Mouse (Mus musculus): ENCODE results near the gene Kcnip2. TPM values are rescaled to one million over a fixed set of nuclear protein-coding genes. Genes with fewer than 3 reads are reported as not detected.

The Kcnip2 gene
- total and polyA plus RNA-seq, 2 experiments from 2014 or later = 41.8 to 81.7 TPM

DNA sequence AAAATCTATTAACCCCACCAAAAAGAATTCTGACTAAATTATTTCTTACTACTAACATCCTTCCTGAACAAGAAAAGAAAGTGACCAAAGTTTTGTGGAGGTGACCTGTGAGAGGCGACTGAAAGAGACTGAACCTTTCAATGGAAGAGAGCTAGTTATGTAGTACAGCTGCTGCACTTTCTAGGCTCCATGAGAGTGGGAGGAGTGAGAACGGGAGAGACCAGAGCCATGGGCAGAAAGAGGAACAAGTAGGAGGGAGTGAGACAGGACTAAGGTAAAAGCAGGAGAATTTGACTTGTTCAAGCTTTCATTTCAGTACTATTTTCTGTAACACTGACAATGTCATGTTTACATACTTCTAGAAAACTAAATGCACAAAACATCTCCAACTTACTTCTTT is 40.4 kb downstream of the Kcnip2 start:
- TF ChIP-seq CTCF (IDR thresholded peaks at IDR 0.05; ENCODE audit: low read depth) = no peak
- no peak for TF ChIP-seq EP300 (IDR thresholded peaks at IDR 0.05; ENCODE audit: low read depth)
- DNase-seq (ENCODE audit: low spot score) = no peak
- H3K4me3 ChIP-seq (ENCODE audit: low read depth, low read length) = no peak overlapping the region
- no peak for ATAC-seq (ENCODE audit: insufficient read depth, low read depth)
- no peak overlapping the region for H3K27ac ChIP-seq (ENCODE audit: low read depth)
- no peak overlapping the region for H3K9ac ChIP-seq (replicated peaks; ENCODE audit: low read depth, low read length)
- H3K4me1 ChIP-seq (ENCODE audit: control insufficient read depth, insufficient read depth) = peaks cover 3% of the 10 kb centered on the region; the same call in 1 of the 2 replicates
- H3K9me3 ChIP-seq (replicated peaks; ENCODE audit: control insufficient read depth, low read length) = no peaks in the 10 kb centered on the region
- H3K27me3 ChIP-seq (ENCODE audit: control insufficient read depth, insufficient read depth, low read length) = no peaks in the 10 kb centered on the region
- H3K4me2 ChIP-seq (ENCODE audit: low read depth, low read length) = no peak overlapping the region
- H3K36me3 ChIP-seq (replicated peaks; ENCODE audit: control insufficient read depth, insufficient read depth, low read length) = peaks cover 93% of the 10 kb centered on the region
- 75% methylated on average over 2 of the region's 2 CpGs for WGBS

DNA sequence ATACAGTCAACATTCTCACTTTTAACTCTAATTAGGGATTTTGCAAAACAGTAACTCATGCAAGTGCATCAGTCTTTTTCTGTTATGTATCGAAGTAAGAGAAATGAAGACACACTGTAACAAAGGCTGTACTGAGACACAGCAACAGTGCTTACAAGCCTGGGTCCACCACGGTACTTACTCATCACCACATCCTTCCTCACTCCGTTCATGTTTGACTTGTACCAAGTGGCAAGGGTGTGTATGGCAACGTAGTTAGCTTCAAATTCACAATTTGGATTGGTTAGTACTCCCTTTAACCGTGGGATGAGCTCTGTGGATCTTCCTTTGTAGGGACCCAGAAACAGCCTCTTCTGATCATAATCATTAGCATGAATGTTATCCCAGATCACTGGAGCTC is 44.4 kb downstream of the Kcnip2 start:
- H3K9me3 ChIP-seq (replicated peaks; ENCODE audit: control insufficient read depth, low read length) = no peaks in the 10 kb centered on the region
- no peaks in the 10 kb centered on the region for H3K4me1 ChIP-seq (ENCODE audit: control insufficient read depth, insufficient read depth)
- TF ChIP-seq CTCF (IDR thresholded peaks at IDR 0.05; ENCODE audit: low read depth) (no peak), EP300 (IDR thresholded peaks at IDR 0.05; ENCODE audit: low read depth) (no peak)
- H3K4me2 ChIP-seq (ENCODE audit: low read depth, low read length) = no peak overlapping the region
- peaks cover 95% of the 10 kb centered on the region for H3K36me3 ChIP-seq (replicated peaks; ENCODE audit: control insufficient read depth, insufficient read depth, low read length)
- no peak overlapping the region for H3K9ac ChIP-seq (replicated peaks; ENCODE audit: low read depth, low read length)
- 86% methylated on average over 5 of the region's 5 CpGs for WGBS
- ATAC-seq (ENCODE audit: insufficient read depth, low read depth) (no peak), DNase-seq (ENCODE audit: low spot score) (no peak)
- H3K27ac ChIP-seq (ENCODE audit: low read depth) = no peak overlapping the region
- H3K4me3 ChIP-seq (ENCODE audit: low read depth, low read length) = no peak overlapping the region
- no peaks in the 10 kb centered on the region for H3K27me3 ChIP-seq (ENCODE audit: control insufficient read depth, insufficient read depth, low read length)

GRCm38 (mm10) chr19:45760810-45761209 is 55.1 kb downstream of the Kcnip2 start:
- Histone ChIP-seq H3K27ac (ENCODE audit: low read depth) (no peak overlapping the region), H3K9me3 (replicated peaks; ENCODE audit: control insufficient read depth, low read length) (no peaks in the 10 kb centered on the region), H3K4me3 (ENCODE audit: low read depth, low read length) (no peak overlapping the region), H3K27me3 (ENCODE audit: control insufficient read depth, insufficient read depth, low read length) (no peaks in the 10 kb centered on the region), H3K9ac (replicated peaks; ENCODE audit: low read depth, low read length) (no peak overlapping the region), H3K36me3 (replicated peaks; ENCODE audit: control insufficient read depth, insufficient read depth, low read length) (peaks cover 94% of the 10 kb centered on the region), H3K4me2 (ENCODE audit: low read depth, low read length) (no peak overlapping the region), H3K4me1 (ENCODE audit: control insufficient read depth, insufficient read depth) (no peaks in the 10 kb centered on the region)
- ATAC-seq (ENCODE audit: insufficient read depth, low read depth) = no peak
- TF ChIP-seq EP300 (IDR thresholded peaks at IDR 0.05; ENCODE audit: low read depth) (no peak), CTCF (IDR thresholded peaks at IDR 0.05; ENCODE audit: low read depth) (no peak)
- no peak for DNase-seq (ENCODE audit: low spot score)
- 75% methylated on average over 3 of the region's 3 CpGs for WGBS

DNA sequence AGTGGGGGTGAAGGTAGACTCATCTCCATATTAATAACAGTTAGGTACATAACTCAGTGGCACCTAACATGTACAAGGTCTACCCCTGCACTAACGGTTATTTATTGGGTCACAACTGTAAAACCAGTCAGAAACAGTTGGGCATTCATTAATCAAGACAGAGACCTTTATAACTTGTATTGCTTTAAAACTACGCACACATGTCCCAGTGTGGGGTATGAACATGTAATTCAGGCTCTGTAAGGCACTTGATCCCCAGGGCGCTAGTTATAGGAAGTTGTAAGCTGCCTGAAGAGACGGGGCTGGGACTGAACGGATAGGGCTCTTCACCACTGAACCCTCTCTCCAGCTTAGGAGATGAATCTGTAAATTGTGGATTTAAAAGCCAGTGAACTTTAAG is 57.2 kb downstream of the Kcnip2 start:
- Histone ChIP-seq H3K9ac (replicated peaks; ENCODE audit: low read depth, low read length) (no peak overlapping the region), H3K36me3 (replicated peaks; ENCODE audit: control insufficient read depth, insufficient read depth, low read length) (peaks cover 95% of the 10 kb centered on the region)

DNA sequence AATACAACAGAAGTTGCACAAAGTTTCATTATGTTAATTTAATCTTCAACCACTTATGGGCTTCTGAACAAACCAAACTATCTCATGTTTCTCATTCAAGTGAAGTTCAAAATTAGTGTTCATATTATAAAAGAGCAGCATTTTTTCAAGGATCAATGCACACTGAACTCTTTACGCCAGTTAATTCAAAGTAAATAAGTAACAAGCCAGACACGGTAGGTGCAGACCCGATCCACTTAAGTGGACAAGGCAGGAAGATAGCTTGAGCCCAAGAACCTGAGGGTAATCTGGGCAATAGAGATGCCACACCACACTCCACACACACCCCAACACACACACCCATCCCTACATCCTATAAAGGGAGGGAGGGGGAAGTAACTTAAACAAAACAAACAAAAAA is 62.3 kb downstream of the Kcnip2 start:
- Histone ChIP-seq H3K9ac (replicated peaks; ENCODE audit: low read depth, low read length) (no peak overlapping the region), H3K36me3 (replicated peaks; ENCODE audit: control insufficient read depth, insufficient read depth, low read length) (peaks cover 76% of the 10 kb centered on the region), H3K4me3 (ENCODE audit: low read depth, low read length) (no peak overlapping the region), H3K27me3 (ENCODE audit: control insufficient read depth, insufficient read depth, low read length) (no peaks in the 10 kb centered on the region), H3K27ac (ENCODE audit: low read depth) (no peak overlapping the region), H3K4me2 (ENCODE audit: low read depth, low read length) (no peak overlapping the region), H3K9me3 (replicated peaks; ENCODE audit: control insufficient read depth, low read length) (no peaks in the 10 kb centered on the region), H3K4me1 (ENCODE audit: control insufficient read depth, insufficient read depth) (peaks cover 5% of the 10 kb centered on the region; the same call in 1 of the 2 replicates)
- no peak for DNase-seq (ENCODE audit: low spot score)
- TF ChIP-seq EP300 (IDR thresholded peaks at IDR 0.05; ENCODE audit: low read depth) (no peak), CTCF (IDR thresholded peaks at IDR 0.05; ENCODE audit: low read depth) (no peak)
- no peak for ATAC-seq (ENCODE audit: insufficient read depth, low read depth)
- WGBS = 96% methylated on average over 3 of the region's 3 CpGs

More for the DNA sequence above, 57.2 kb downstream of the Kcnip2 start:
- Histone ChIP-seq H3K4me1 (ENCODE audit: control insufficient read depth, insufficient read depth) (no peaks in the 10 kb centered on the region), H3K9me3 (replicated peaks; ENCODE audit: control insufficient read depth, low read length) (no peaks in the 10 kb centered on the region), H3K4me3 (ENCODE audit: low read depth, low read length) (no peak overlapping the region), H3K27ac (ENCODE audit: low read depth) (no peak overlapping the region), H3K4me2 (ENCODE audit: low read depth, low read length) (no peak overlapping the region), H3K27me3 (ENCODE audit: control insufficient read depth, insufficient read depth, low read length) (no peaks in the 10 kb centered on the region)
- ATAC-seq (ENCODE audit: insufficient read depth, low read depth) (no peak), DNase-seq (ENCODE audit: low spot score) (no peak)
- 88% methylated on average over 5 of the region's 5 CpGs for WGBS
- TF ChIP-seq CTCF (IDR thresholded peaks at IDR 0.05; ENCODE audit: low read depth) (no peak), EP300 (IDR thresholded peaks at IDR 0.05; ENCODE audit: low read depth) (no peak)

DNA sequence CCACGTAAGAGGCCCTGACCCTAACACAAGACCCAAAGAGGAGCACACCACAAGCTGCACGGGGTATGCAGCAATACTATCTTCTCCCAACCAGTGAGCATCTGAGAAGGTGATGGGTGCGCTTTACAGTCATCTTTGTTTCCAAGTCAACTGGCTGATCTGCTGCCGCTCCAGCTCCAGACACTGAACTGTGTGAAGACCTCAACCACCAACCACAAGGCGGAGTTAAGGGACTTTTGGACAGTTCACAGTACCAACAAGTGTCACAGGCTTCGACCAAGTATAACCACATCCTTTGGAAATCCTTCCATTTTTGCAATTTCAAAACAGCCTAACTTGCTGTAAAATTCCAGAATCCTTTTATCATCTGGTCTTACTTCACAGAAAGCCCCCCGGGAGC is 64.0 kb downstream of the Kcnip2 start:
- Histone ChIP-seq H3K4me3 (ENCODE audit: low read depth, low read length) (no peak overlapping the region), H3K9ac (replicated peaks; ENCODE audit: low read depth, low read length) (no peak overlapping the region), H3K27ac (ENCODE audit: low read depth) (no peak overlapping the region), H3K36me3 (replicated peaks; ENCODE audit: control insufficient read depth, insufficient read depth, low read length) (peaks cover 59% of the 10 kb centered on the region), H3K9me3 (replicated peaks; ENCODE audit: control insufficient read depth, low read length) (no peaks in the 10 kb centered on the region), H3K4me1 (ENCODE audit: control insufficient read depth, insufficient read depth) (peaks cover 11% of the 10 kb centered on the region; the same call in 1 of the 2 replicates), H3K4me2 (ENCODE audit: low read depth, low read length) (no peak overlapping the region), H3K27me3 (ENCODE audit: control insufficient read depth, insufficient read depth, low read length) (no peaks in the 10 kb centered on the region)
- TF ChIP-seq CTCF (IDR thresholded peaks at IDR 0.05; ENCODE audit: low read depth) (no peak), EP300 (IDR thresholded peaks at IDR 0.05; ENCODE audit: low read depth) (no peak)
- ATAC-seq (ENCODE audit: insufficient read depth, low read depth) = no peak
- no peak for DNase-seq (ENCODE audit: low spot score)
- 86% methylated on average over 7 of the region's 7 CpGs for WGBS

Measured in heart, postnatal 0 days (tissue).